Mouse (Mus musculus): ENCODE data around the gene Serp1. TPM values are rescaled to one million over a fixed set of nuclear protein-coding genes. Genes with fewer than 3 reads are reported as not detected.

Gene Serp1
- polyA plus RNA-seq (2014; fragmentation: Illumina TruSeq; extraction: RNeasy Lipid Tissue Mini Kit (QIAGEN cat#74804)) = 473 TPM

GRCm38 (mm10) chr3:58525652-58526407 is at the start of gene Serp1, which contains the start of gene Eif2a:
TSS of gene Serp1 (minus strand) at chr3:58525892.
TSS of gene Eif2a (plus strand) at chr3:58525821.

Other genes with a start within 250 kb of the Serp1 start
- gene Tsc22d2, start 111.2 kb downstream of the Serp1 start, polyA plus RNA-seq (2014; fragmentation: Illumina TruSeq; extraction: RNeasy Lipid Tissue Mini Kit (QIAGEN cat#74804)) = 53.7 TPM
- 343 TPM for gene Eif2a, start 71 bp downstream of the Serp1 start, polyA plus RNA-seq (2014; fragmentation: Illumina TruSeq; extraction: RNeasy Lipid Tissue Mini Kit (QIAGEN cat#74804))
- 573 TPM for gene Selenot, start 50.7 kb upstream of the Serp1 start, polyA plus RNA-seq (2014; fragmentation: Illumina TruSeq; extraction: RNeasy Lipid Tissue Mini Kit (QIAGEN cat#74804))
- not detected for gene Erich6, start 111.3 kb upstream of the Serp1 start, polyA plus RNA-seq (2014; fragmentation: Illumina TruSeq; extraction: RNeasy Lipid Tissue Mini Kit (QIAGEN cat#74804))
- 8.4 TPM for gene Siah2, start 166.5 kb upstream of the Serp1 start, polyA plus RNA-seq (2014; fragmentation: Illumina TruSeq; extraction: RNeasy Lipid Tissue Mini Kit (QIAGEN cat#74804))